Mouse (Mus musculus) adipocyte (in vitro differentiated cells): ENCODE data around the gene Hspbap1.

Experiments used
- DNase-seq: peaks from one replicate; pipeline ENCODE4 v3.0.0-alpha.2; 2016; ENCODE audit warnings: low spot score

Gene Hspbap1

GRCm38 (mm10) chr16:35872410-35873006 lies 102.3 kb downstream of the Hspbap1 start:
- DNase-seq = no peak

- peak; percentile 85 for DNase-seq
These were observed 104.2 kb downstream of the Hspbap1 start for GRCm38 (mm10) chr16:35874416-35874815.
